Comparison of ENCODE assay signal across 8 mouse cellular contexts in genomic region chr5:110808061-110808631, GRCm38 (mm10). TPM values are rescaled to one million over a fixed set of nuclear protein-coding genes. Genes with fewer than 3 reads are reported as not detected.
A peak's percentile ranks its signal among the peaks of the same experiment; 100 is the strongest.
DNase-seq lines count a peak whose midpoint lies in the region; ATAC-seq lines count a peak whose summit lies in the region.

No protein-coding gene starts in this region.

- WGBS in hindbrain, embryonic 11.5 days, result 3% methylated on average over 14 of the region's 14 CpGs

- H3K4me2 ChIP-seq in hindbrain, embryonic 11.5 days (replicated peaks; ENCODE audit: low read depth, low read length), result peak overlapping the region; percentile 97

- peak; percentile 56 for ATAC-seq in hindbrain, embryonic 11.5 days (ENCODE audit: low FRiP score)

- H3K9ac ChIP-seq in hindbrain, embryonic 11.5 days (ENCODE audit: low read depth, low read length), result peak overlapping the region; percentile 52

- no peak overlapping the region for H3K27ac ChIP-seq in hindbrain, embryonic 11.5 days (ENCODE audit: low read depth, low read length)

- H3K4me1 ChIP-seq in hindbrain, embryonic 11.5 days (replicated peaks; ENCODE audit: control insufficient read depth, insufficient read depth, low read length), result peaks cover 6% of the 10 kb centered on the region; the same call in 1 of the 2 replicates

- H3K27me3 ChIP-seq in hindbrain, embryonic 11.5 days (ENCODE audit: control insufficient read depth, insufficient read depth, low read length), result no peaks in the 10 kb centered on the region

- H3K4me3 ChIP-seq in hindbrain, embryonic 11.5 days (ENCODE audit: low read depth, low read length), result peak overlapping the region; percentile 85

- no peaks in the 10 kb centered on the region for H3K9me3 ChIP-seq in hindbrain, embryonic 11.5 days (ENCODE audit: control insufficient read depth, low read length)

- H3K36me3 ChIP-seq in hindbrain, embryonic 11.5 days (ENCODE audit: control insufficient read depth, insufficient read depth, low read length), result no peaks in the 10 kb centered on the region

- DNase-seq in Muller cell, postnatal 12 days (ENCODE audit: inconsistent ontology term), result peak; percentile 92
- peak; percentile 92 for DNase-seq in cerebellum, adult 9-11 months
- DNase-seq in frontal cortex, adult 2 months (ENCODE audit: extremely low spot score in 1 of 2, low spot score in 1 of 2), result peak; percentile 77 to 87
- peak; percentile 85 for DNase-seq in hindbrain, embryonic 11.5 days (ENCODE audit: low spot score)
- peak; percentile 73 to 79 for DNase-seq in layer of hippocampus, postnatal 14 days (ENCODE audit: low spot score in 2 of 2)
- peak; percentile 95 for DNase-seq in lung, postnatal 10 days
- peak; percentile 67 for DNase-seq in ovary, postnatal 14 days (ENCODE audit: low spot score)
- DNase-seq in thymus, postnatal 10 days (ENCODE audit: low spot score in 2 of 2), result peak; percentile 40 to 45

RNA-seq across cellular contexts. Expression of gene Ulk1, which starts 1.8 kb away (rescaled TPM):
- 60.3 and 64.3 TPM in 2 replicates for polyA plus RNA-seq in frontal cortex, adult 2 months (2012; rRNA removed)
- polyA plus RNA-seq in hindbrain, embryonic 11.5 days (2014; fragmentation: Nextera tagmentation; extraction: Ambion mirVana), result 31.7 and 36.1 TPM in 2 replicates
- 10 to 100 TPM; 66.6 to 67.6 TPM for total RNA-seq in layer of hippocampus, postnatal 14 days (2021)

RNA-seq across cellular contexts. Expression of gene Pus1, which starts 27.7 kb away (rescaled TPM):
- 20.7 and 21.0 TPM in 2 replicates for polyA plus RNA-seq in frontal cortex, adult 2 months (2012; rRNA removed)
- 15.5 and 17.3 TPM in 2 replicates for polyA plus RNA-seq in hindbrain, embryonic 11.5 days (2014; fragmentation: Nextera tagmentation; extraction: Ambion mirVana)
- 10 to 100 TPM; 16.1 to 18.5 TPM for total RNA-seq in layer of hippocampus, postnatal 14 days (2021)

RNA-seq across cellular contexts. Expression of gene Hscb, which starts 31.4 kb away (rescaled TPM):
- 17.2 and 18.0 TPM in 2 replicates for polyA plus RNA-seq in frontal cortex, adult 2 months (2012; rRNA removed)
- polyA plus RNA-seq in hindbrain, embryonic 11.5 days (2014; fragmentation: Nextera tagmentation; extraction: Ambion mirVana), result 15.7 and 24.3 TPM in 2 replicates
- 10 to 100 TPM in 1 of 2 experiments, 1 to 10 TPM in 1; 8.9 to 10.4 TPM for total RNA-seq in layer of hippocampus, postnatal 14 days (2021)

RNA-seq across cellular contexts. Expression of gene Chek2, which starts 31.6 kb away (rescaled TPM):
- polyA plus RNA-seq in frontal cortex, adult 2 months (2012; rRNA removed), result 1.3 and 1.7 TPM in 2 replicates
- polyA plus RNA-seq in hindbrain, embryonic 11.5 days (2014; fragmentation: Nextera tagmentation; extraction: Ambion mirVana), result 24.3 and 26.1 TPM in 2 replicates
- 1 to 10 TPM; 2.3 to 2.5 TPM for total RNA-seq in layer of hippocampus, postnatal 14 days (2021)

RNA-seq across cellular contexts. Expression of gene Ep400, which starts 37.6 kb away (rescaled TPM):
- polyA plus RNA-seq in frontal cortex, adult 2 months (2012; rRNA removed), result 31.8 and 37.4 TPM in 2 replicates
- 42.1 and 49.7 TPM in 2 replicates for polyA plus RNA-seq in hindbrain, embryonic 11.5 days (2014; fragmentation: Nextera tagmentation; extraction: Ambion mirVana)
- total RNA-seq in layer of hippocampus, postnatal 14 days (2021), result 100 to 1,000 TPM in 1 of 2 experiments, 10 to 100 TPM in 1; 90.9 to 101 TPM

Comparison
In these comparisons a context has a peak if more than half of its experiments do, and no peak if none do; other contexts are left out.
1. DNase-seq: peak in every context shown above with its lines; median percentile 95 in lung, postnatal 10 days; 92 in Muller cell, postnatal 12 days; 92 in cerebellum, adult 9-11 months; 85 in hindbrain, embryonic 11.5 days; 82 in frontal cortex, adult 2 months; 76 in layer of hippocampus, postnatal 14 days; 67 in ovary, postnatal 14 days; 42 in thymus, postnatal 10 days.